Mouse (Mus musculus): ENCODE measurements around the gene Sycp2l.

DNA sequence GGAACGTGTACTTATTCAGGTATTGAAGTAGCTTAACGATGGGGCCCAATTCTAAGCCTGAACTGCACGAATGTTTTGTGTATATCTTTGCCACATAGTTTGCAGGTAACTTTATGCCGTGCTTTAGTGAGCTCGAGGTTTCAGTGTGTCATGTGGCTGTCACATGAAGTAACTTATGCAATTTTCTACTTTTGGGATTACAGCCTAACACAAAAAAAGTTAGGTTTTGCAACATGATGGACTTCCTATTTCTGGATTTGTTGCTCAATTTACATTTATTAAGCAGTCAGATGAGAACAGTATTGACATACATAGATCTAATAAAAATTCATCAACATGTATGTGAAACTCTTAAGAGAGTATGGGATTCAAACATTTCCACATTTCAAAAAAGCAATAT is 40.3 kb upstream of the Sycp2l start:
- TF ChIP-seq POLR2A (IDR thresholded peaks at IDR 0.05; ENCODE audit: low read depth, low read length) (no peak), CTCF (IDR thresholded peaks at IDR 0.05; ENCODE audit: extremely low read depth, insufficient read length, insufficient replicate concordance, low read depth, low read length) (no peak)

Measured in small intestine, adult 2 months (tissue).